Mouse (Mus musculus): ENCODE results near the gene Exosc7.

GRCm38 (mm10) chr9:123148430-123148829, 35.4 kb downstream of the Exosc7 start:
- no peak for TF ChIP-seq CTCF (IDR thresholded peaks at IDR 0.05; ENCODE audit: low read depth, low read length)
- TF ChIP-seq EP300 (IDR thresholded peaks at IDR 0.05; ENCODE audit: insufficient read depth, low read depth, low read length), result no peak
- TF ChIP-seq POLR2A (IDR thresholded peaks at IDR 0.05; ENCODE audit: insufficient read depth, low read length), result no peak

Measured in ES-Bruce4 (cell line).